Mouse (Mus musculus) adrenal gland, adult 18-20 months (tissue): ENCODE data around the gene Fam213a. TPM values are rescaled to one million over a fixed set of nuclear protein-coding genes. Genes with fewer than 3 reads are reported as not detected.

ENCODE experiments used
- DNase-seq, 2 experiments: peaks; one replicate each; pipeline ENCODE4 v3.0.0; 2021 to 2022; ENCODE audit warnings: low spot score in 2 of 2
- total RNA-seq, 2 experiments: library from RNA; stranded (reverse); gene quantifications; 1 replicate in 1 of 2; 2 replicates in 1 of 2; pipeline ENCODE4 v1.2.3; 2021

Fam213a gene
- total RNA-seq, 2 experiments from 2014 or later = 109 to 216 TPM

DNA sequence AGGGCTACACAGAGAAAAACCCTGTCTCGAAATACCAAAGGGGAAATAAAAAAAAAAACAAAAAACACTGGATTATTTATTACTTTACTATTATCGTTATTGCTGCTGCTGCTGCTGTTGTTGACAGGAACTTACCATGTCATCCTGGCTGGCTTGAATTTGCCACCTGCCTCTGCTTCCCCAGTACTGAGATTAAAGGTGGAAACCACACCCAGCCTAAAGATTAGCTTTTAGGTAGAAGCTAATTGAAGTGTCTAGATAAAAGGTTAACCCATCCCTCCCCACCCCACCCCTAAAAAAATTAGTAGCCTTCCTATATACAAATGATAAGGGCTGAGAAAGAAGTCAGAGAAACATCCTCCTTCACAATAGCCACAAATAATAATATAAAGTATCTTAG, 69.8 kb downstream of the Fam213a start:
- DNase-seq = no peak

Other genes starting within 250 kb of the Fam213a start
- 1 to 10 TPM; 1.9 to 2.0 TPM for gene Sh2d4b, start 120.5 kb downstream of the Fam213a start, total RNA-seq
- 10 to 100 TPM; 33.7 to 35.0 TPM for gene Tspan14, start 47.0 kb downstream of the Fam213a start, total RNA-seq
- under 1 TPM; 0.80 to 0.90 TPM for gene Dydc2, start 55.4 kb upstream of the Fam213a start, total RNA-seq
- gene Dydc1, start 59.1 kb upstream of the Fam213a start, total RNA-seq = not detected
- under 1 TPM in 1 of 2 experiments, not detected in 1; 0.56 TPM for gene Mat1a, start 91.2 kb upstream of the Fam213a start, total RNA-seq
- gene Sftpa1, start 118.0 kb upstream of the Fam213a start, total RNA-seq = 1 to 10 TPM in 1 of 2 experiments, under 1 TPM in 1; 0.63 to 1.9 TPM
- not detected for gene Mbl1, start 137.7 kb upstream of the Fam213a start, total RNA-seq
- gene Sftpd, start 171.4 kb upstream of the Fam213a start, total RNA-seq = not detected